Mouse (Mus musculus): ENCODE results near the gene Lrrc4b.

The Lrrc4b gene

GRCm38 (mm10) chr7:44428968-44429521 lies at the start of gene Lrrc4b:
TSS of gene Lrrc4b (plus strand) at chr7:44429018.
- DNase-seq (ENCODE audit: low spot score in 2 of 2), result peak; percentile 44 to 64

GRCm38 (mm10) chr7:44382541-44382940 lies 46.3 kb upstream of the Lrrc4b start:
- DNase-seq (ENCODE audit: low spot score in 2 of 2), result peak; percentile 59 to 64

GRCm38 (mm10) chr7:44383980-44384715 lies 44.7 kb upstream of the Lrrc4b start, which contains the start of gene Syt3:
TSS of gene Syt3 (plus strand) at chr7:44384102.
- peak; percentile 67 to 70 for DNase-seq (ENCODE audit: low spot score in 2 of 2)

- no peak for DNase-seq (ENCODE audit: low spot score in 2 of 2)
These were observed 44.1 kb upstream of the Lrrc4b start for GRCm38 (mm10) chr7:44384716-44385059.

- DNase-seq (ENCODE audit: low spot score in 2 of 2), result no peak
These were observed 43.1 kb upstream of the Lrrc4b start, which contains the start of gene 1700008O03Rik for GRCm38 (mm10) chr7:44385720-44386119. TSS of gene 1700008O03Rik (minus strand) at chr7:44385820.

- no peak for DNase-seq (ENCODE audit: low spot score in 2 of 2)
These were observed 37.0 kb upstream of the Lrrc4b start for GRCm38 (mm10) chr7:44391831-44392230.

GRCm38 (mm10) chr7:44392341-44392740 lies 36.5 kb upstream of the Lrrc4b start:
- no peak for DNase-seq (ENCODE audit: low spot score in 2 of 2)

GRCm38 (mm10) chr7:44393284-44393683 lies 35.5 kb upstream of the Lrrc4b start:
- no peak for DNase-seq (ENCODE audit: low spot score in 2 of 2)

GRCm38 (mm10) chr7:44398570-44398969 lies 30.2 kb upstream of the Lrrc4b start:
- no peak for DNase-seq (ENCODE audit: low spot score in 2 of 2)

- no peak for DNase-seq (ENCODE audit: low spot score in 2 of 2)
These were observed 27.1 kb upstream of the Lrrc4b start for GRCm38 (mm10) chr7:44401673-44402072.

GRCm38 (mm10) chr7:44405346-44406014 lies 23.3 kb upstream of the Lrrc4b start:
- peak; percentile 72 to 90 for DNase-seq (ENCODE audit: low spot score in 2 of 2)

- no peak for DNase-seq (ENCODE audit: low spot score in 2 of 2)
These were observed 22.8 kb upstream of the Lrrc4b start for GRCm38 (mm10) chr7:44406015-44406355.

- no peak for DNase-seq (ENCODE audit: low spot score in 2 of 2)
These were observed 17.7 kb upstream of the Lrrc4b start for GRCm38 (mm10) chr7:44411144-44411543.

GRCm38 (mm10) chr7:44413307-44413706 lies 15.5 kb upstream of the Lrrc4b start:
- no peak for DNase-seq (ENCODE audit: low spot score in 2 of 2)

GRCm38 (mm10) chr7:44427666-44428065 lies 1.2 kb upstream of the Lrrc4b start:
- no peak for DNase-seq (ENCODE audit: low spot score in 2 of 2)

GRCm38 (mm10) chr7:44428171-44428950 lies 457 bp upstream of the Lrrc4b start:
- DNase-seq (ENCODE audit: low spot score in 2 of 2), result no peak

- peak in 1 of 2 experiments; percentile 34 for DNase-seq (ENCODE audit: low spot score in 2 of 2)
These were observed 993 bp downstream of the Lrrc4b start for GRCm38 (mm10) chr7:44429534-44430488.

- DNase-seq (ENCODE audit: low spot score in 2 of 2), result no peak
These were observed 3.7 kb downstream of the Lrrc4b start for GRCm38 (mm10) chr7:44432550-44432949.

- DNase-seq (ENCODE audit: low spot score in 2 of 2), result no peak
These were observed 4.6 kb downstream of the Lrrc4b start for GRCm38 (mm10) chr7:44433371-44433770.

GRCm38 (mm10) chr7:44434089-44434488 lies 5.3 kb downstream of the Lrrc4b start:
- DNase-seq (ENCODE audit: low spot score in 2 of 2), result no peak

- DNase-seq (ENCODE audit: low spot score in 2 of 2), result no peak
These were observed 7.0 kb downstream of the Lrrc4b start for GRCm38 (mm10) chr7:44435796-44436195.
